ENCODE assay signal across 8 mouse cellular contexts in the genomic region with DNA sequence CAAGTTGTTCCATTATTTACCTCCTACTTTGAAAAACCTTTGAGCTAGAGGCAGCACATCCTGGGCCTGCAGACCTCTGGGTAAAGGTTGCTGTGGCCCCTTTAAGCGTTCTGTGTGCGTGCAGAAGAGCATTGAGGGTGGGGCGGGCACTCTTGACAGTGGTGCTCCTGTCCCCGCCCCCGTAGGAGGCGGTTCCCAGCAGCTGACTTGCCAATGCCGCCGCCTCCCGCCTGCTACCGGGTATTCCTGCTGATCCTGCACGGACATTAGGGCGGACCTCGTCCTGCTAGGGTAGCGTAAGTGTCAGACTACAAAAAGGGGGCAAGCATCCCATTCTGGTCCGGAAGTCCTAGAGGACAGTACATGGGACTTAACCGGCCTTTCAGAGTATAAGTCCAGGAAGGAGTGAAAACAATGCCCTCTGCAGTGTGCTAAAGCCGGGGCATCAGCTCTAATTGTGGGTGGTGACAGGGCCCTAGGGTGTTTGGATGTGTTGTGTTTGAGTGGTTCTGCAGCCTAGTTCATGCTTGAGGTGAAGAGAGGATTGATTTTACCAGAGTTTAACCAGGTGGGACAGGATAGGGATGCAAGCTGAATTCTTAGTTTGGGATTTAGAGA. TPM values are rescaled to one million over a fixed set of nuclear protein-coding genes. Genes with fewer than 3 reads are reported as not detected.
DNase-seq lines count a peak whose midpoint lies in the region; TF ChIP-seq lines count a peak whose summit lies in the region.

No protein-coding gene starts in this region.

- TF ChIP-seq CTCF in left cerebral cortex, adult 2 months (IDR thresholded peaks at IDR 0.05) = no peak; the same call in none of the 2 replicates

- no peaks in the 10 kb centered on the region for H3K36me3 ChIP-seq in macrophage (ENCODE audit: inconsistent target)

- peak overlapping the region; percentile 61 for H3K27ac ChIP-seq in left cerebral cortex, adult 2 months
- peak overlapping the region; percentile 10; the same call in 1 of the 2 replicates for H3K27ac ChIP-seq in macrophage

- peak overlapping the region; percentile 45 for H3K4me3 ChIP-seq in left cerebral cortex, adult 2 months
- peak overlapping the region; percentile 47 for H3K4me3 ChIP-seq in macrophage (ENCODE audit: inconsistent target)

- peak; percentile 91 to 96 for DNase-seq in adrenal gland, adult (ENCODE audit: inconsistent age in 2 of 2, low spot score in 1 of 2)
- DNase-seq in embryo, embryonic 10 days (ENCODE audit: low spot score) = peak; percentile 91
- peak; percentile 80 for DNase-seq in gastrocnemius, postnatal 10 days
- DNase-seq in hindlimb bud, embryonic 11.5 days (ENCODE audit: extremely low spot score, low read depth, low spot score) = peak; percentile 18
- DNase-seq in left cerebral cortex, adult 2 months (ENCODE audit: extremely low spot score in 1 of 2, low spot score in 2 of 2) = peak; percentile 66 to 71
- DNase-seq in retina, postnatal 7 days (ENCODE audit: low read depth, low spot score) = peak; percentile 54
- peak; percentile 73 to 86 for DNase-seq in urinary bladder, adult 18-20 months (ENCODE audit: low spot score in 2 of 2)

- WGBS in macrophage (ENCODE audit: missing documents) = under 1% methylated on average over 17 of the region's 17 CpGs

- intact Hi-C loops in left cerebral cortex, adult 2 months (cut with DNase I) = no loop called here

- H3K79me2 ChIP-seq in macrophage (ENCODE audit: inconsistent target) = peaks cover 100% of the 10 kb centered on the region

RNA-seq across cellular contexts. Expression of a gene that starts 11.1 kb away (rescaled TPM):
- total RNA-seq in gastrocnemius, postnatal 10 days (2021) = 10 to 100 TPM; 41.5 to 48.1 TPM
- total RNA-seq in left cerebral cortex, adult 2 months (2021) = 100 to 1,000 TPM; 120 to 134 TPM
- total RNA-seq in macrophage (2018; cell fraction: chromatin; rRNA removed) = 100 to 1,000 TPM in 2 of 26 experiments, 10 to 100 TPM in 24; 31.5 to 102 (median 77.5) TPM
- 10 to 100 TPM; 20.9 to 42.7 (median 34.1) TPM for total RNA-seq in macrophage (2018; cell fraction: cytosol; rRNA removed)
- 10 to 100 TPM; 26.9 to 71.1 (median 46.9) TPM for total RNA-seq in macrophage (2018; cell fraction: nucleus; rRNA removed)
- polyA plus RNA-seq in macrophage (2018) = 21.7 to 29.7 TPM (median 26.2 TPM) in 3 replicates

Comparison
In these comparisons a context has a peak if more than half of its experiments do, and no peak if none do; other contexts are left out.
1. Peak in every context shown above with its lines: DNase-seq, H3K4me3 ChIP-seq and H3K27ac ChIP-seq.
2. DNase-seq: peak in every context shown above with its lines; median percentile 94 in adrenal gland, adult; 91 in embryo, embryonic 10 days; 80 in gastrocnemius, postnatal 10 days; 80 in urinary bladder, adult 18-20 months; 68 in left cerebral cortex, adult 2 months; 54 in retina, postnatal 7 days; 18 in hindlimb bud, embryonic 11.5 days.